Mouse (Mus musculus) limb, embryonic 15.5 days (tissue): ENCODE measurements around the gene Lrrc74a. TPM values are rescaled to one million over a fixed set of nuclear protein-coding genes. Genes with fewer than 3 reads are reported as not detected.

Source experiments
- ATAC-seq: fragments of 200-750 bp; cut with Nextera tagmentation; 2 replicates; pipeline ENCODE4 v1.8.0; 2017; ENCODE audit warnings: low read depth, moderate TSS enrichment; ENCODE audit not compliant: insufficient number of reproducible peaks, low FRiP score, low TSS enrichment
- H3K27ac ChIP-seq: fragments of 300-500 bp; sonication (generic); 2 replicates; pipeline ENCODE4 v1.5.1; 2015; ENCODE audit warnings: moderate library complexity, mild to moderate bottlenecking, inconsistent platforms
- H3K27me3 ChIP-seq: fragments of 300-500 bp; sonication (generic); 2 replicates; pipeline ENCODE4 v1.6.1; 2015; ENCODE audit warnings: inconsistent platforms
- H3K36me3 ChIP-seq: fragments of 300-500 bp; sonication (generic); 2 replicates; pipeline ENCODE4 v1.6.1; 2015; ENCODE audit warnings: inconsistent platforms
- H3K4me1 ChIP-seq: fragments of 300-500 bp; sonication (generic); 2 replicates; pipeline ENCODE4 v1.6.1; 2015; ENCODE audit warnings: inconsistent platforms
- H3K4me2 ChIP-seq: fragments of 300-500 bp; sonication (generic); 2 replicates; pipeline ENCODE4 v1.6.1; 2015; ENCODE audit warnings: mild to moderate bottlenecking, inconsistent platforms
- H3K4me3 ChIP-seq: fragments of 300-500 bp; sonication (generic); 2 replicates; pipeline ENCODE4 v1.5.1; 2015; ENCODE audit warnings: mild to moderate bottlenecking, inconsistent platforms
- H3K9ac ChIP-seq: fragments of 300-500 bp; sonication (generic); 2 replicates; pipeline ENCODE4 v1.6.1; 2015; ENCODE audit warnings: inconsistent platforms
- H3K9me3 ChIP-seq: fragments of 300-500 bp; sonication (generic); 2 replicates; pipeline ENCODE4 v1.6.1; 2016; ENCODE audit warnings: inconsistent platforms
- WGBS: fragments of 180-500 bp; shearing (Covaris S2); methylation state at CpG from one replicate; pipeline ENCODE4 v1.1.7; 2015; 5-methylcytosine and 5-hydroxymethylcytosine counted together
- polyA plus RNA-seq: library from polyadenylated mRNA; unstranded; fragments of >200 nt; fragmentation: Nextera tagmentation; extraction: Ambion mirVana; gene quantifications from 2 replicates; pipeline ENCODE4 v1.2.1, GENCODE M21; 2015

The Lrrc74a gene
- polyA plus RNA-seq, 1 experiment from 2014 or later = not detected

GRCm38 (mm10) chr12:86697996-86698395 lies 36.2 kb upstream of the Lrrc74a start:
- peaks cover 11% of the 10 kb centered on the region for H3K4me1 ChIP-seq
- 76% methylated on average over 2 of the region's 2 CpGs for whole genome bisulfite sequencing
- H3K4me3 ChIP-seq = no peak overlapping the region
- H3K27me3 ChIP-seq = no peaks in the 10 kb centered on the region
- no peak overlapping the region for H3K27ac ChIP-seq
- H3K4me2 ChIP-seq = no peak overlapping the region
- H3K9me3 ChIP-seq = no peaks in the 10 kb centered on the region
- H3K36me3 ChIP-seq = peaks cover 3% of the 10 kb centered on the region; the same call in 1 of the 2 replicates
- ATAC-seq = no peak
- no peak overlapping the region for H3K9ac ChIP-seq

GRCm38 (mm10) chr12:86698537-86698936 lies 35.6 kb upstream of the Lrrc74a start:
- Histone ChIP-seq H3K4me3 (no peak overlapping the region), H3K27ac (no peak overlapping the region)
- no peak for ATAC-seq

GRCm38 (mm10) chr12:86699965-86700926 lies 33.9 kb upstream of the Lrrc74a start:
- Histone ChIP-seq H3K4me1 (peaks cover 10% of the 10 kb centered on the region), H3K9me3 (no peaks in the 10 kb centered on the region), H3K27me3 (no peaks in the 10 kb centered on the region), H3K27ac (no peak overlapping the region), H3K9ac (no peak overlapping the region), H3K4me2 (no peak overlapping the region), H3K36me3 (peaks cover 9% of the 10 kb centered on the region; the same call in 1 of the 2 replicates), H3K4me3 (no peak overlapping the region)
- 38% methylated on average over 19 of the region's 19 CpGs for WGBS
- no peak for ATAC-seq

More at GRCm38 (mm10) chr12:86698537-86698936, 35.6 kb upstream of the Lrrc74a start:
- no peaks in the 10 kb centered on the region for H3K27me3 ChIP-seq
- no peak overlapping the region for H3K9ac ChIP-seq
- H3K4me1 ChIP-seq = peaks cover 10% of the 10 kb centered on the region
- H3K9me3 ChIP-seq = no peaks in the 10 kb centered on the region
- H3K36me3 ChIP-seq = peaks cover 6% of the 10 kb centered on the region; the same call in 1 of the 2 replicates
- H3K4me2 ChIP-seq = no peak overlapping the region

GRCm38 (mm10) chr12:86700927-86701310 lies 33.2 kb upstream of the Lrrc74a start:
- H3K27ac ChIP-seq = no peak overlapping the region

GRCm38 (mm10) chr12:86701491-86701890 lies 32.7 kb upstream of the Lrrc74a start:
- Histone ChIP-seq H3K4me2 (no peak overlapping the region), H3K4me1 (peaks cover 10% of the 10 kb centered on the region), H3K4me3 (no peak overlapping the region), H3K9ac (no peak overlapping the region), H3K36me3 (peaks cover 9% of the 10 kb centered on the region; the same call in 1 of the 2 replicates), H3K27me3 (no peaks in the 10 kb centered on the region), H3K27ac (no peak overlapping the region), H3K9me3 (no peaks in the 10 kb centered on the region)
- no peak for ATAC-seq
- 86% methylated on average over 4 of the region's 4 CpGs for WGBS

More at GRCm38 (mm10) chr12:86700927-86701310, 33.2 kb upstream of the Lrrc74a start:
- ATAC-seq = no peak
- Histone ChIP-seq H3K36me3 (peaks cover 9% of the 10 kb centered on the region; the same call in 1 of the 2 replicates), H3K4me2 (no peak overlapping the region), H3K4me1 (peaks cover 10% of the 10 kb centered on the region), H3K4me3 (no peak overlapping the region), H3K9ac (no peak overlapping the region), H3K9me3 (no peaks in the 10 kb centered on the region), H3K27me3 (no peaks in the 10 kb centered on the region)
- WGBS = 69% methylated on average over 4 of the region's 4 CpGs

- Histone ChIP-seq H3K27me3 (no peaks in the 10 kb centered on the region), H3K27ac (no peak overlapping the region), H3K9me3 (no peaks in the 10 kb centered on the region), H3K4me1 (peaks cover 10% of the 10 kb centered on the region), H3K9ac (no peak overlapping the region), H3K36me3 (peaks cover 9% of the 10 kb centered on the region; the same call in 1 of the 2 replicates), H3K4me2 (no peak overlapping the region), H3K4me3 (no peak overlapping the region)
- ATAC-seq = no peak
- 75% methylated on average over 3 of the region's 3 CpGs for WGBS
Measured at GRCm38 (mm10) chr12:86702690-86703089, 31.5 kb upstream of the Lrrc74a start.

- H3K4me1 ChIP-seq = peaks cover 3% of the 10 kb centered on the region; the same call in 1 of the 2 replicates
- H3K9me3 ChIP-seq = no peaks in the 10 kb centered on the region
- H3K27ac ChIP-seq = no peak overlapping the region
- 74% methylated on average over 5 of the region's 5 CpGs for WGBS
- H3K4me2 ChIP-seq = no peak overlapping the region
- no peak overlapping the region for H3K4me3 ChIP-seq
- H3K36me3 ChIP-seq = peaks cover 9% of the 10 kb centered on the region; the same call in 1 of the 2 replicates
- no peak overlapping the region for H3K9ac ChIP-seq
- H3K27me3 ChIP-seq = no peaks in the 10 kb centered on the region
- ATAC-seq = no peak
Measured at GRCm38 (mm10) chr12:86705843-86706242, 28.3 kb upstream of the Lrrc74a start.

- H3K27me3 ChIP-seq = no peaks in the 10 kb centered on the region
- H3K36me3 ChIP-seq = peaks cover 19% of the 10 kb centered on the region; the same call in 1 of the 2 replicates
- no peak overlapping the region for H3K27ac ChIP-seq
- H3K9ac ChIP-seq = no peak overlapping the region
- H3K4me2 ChIP-seq = no peak overlapping the region
- WGBS = 70% methylated on average over 5 of the region's 5 CpGs
- no peaks in the 10 kb centered on the region for H3K9me3 ChIP-seq
- no peak for ATAC-seq
- H3K4me3 ChIP-seq = no peak overlapping the region
- no peaks in the 10 kb centered on the region for H3K4me1 ChIP-seq
Measured at GRCm38 (mm10) chr12:86714026-86714425, 20.1 kb upstream of the Lrrc74a start.

GRCm38 (mm10) chr12:86715401-86715800 lies 18.8 kb upstream of the Lrrc74a start:
- Histone ChIP-seq H3K9ac (no peak overlapping the region), H3K4me3 (no peak overlapping the region), H3K36me3 (peaks cover 19% of the 10 kb centered on the region; the same call in 1 of the 2 replicates), H3K27ac (no peak overlapping the region), H3K27me3 (no peaks in the 10 kb centered on the region), H3K9me3 (no peaks in the 10 kb centered on the region), H3K4me2 (no peak overlapping the region), H3K4me1 (no peaks in the 10 kb centered on the region)
- WGBS = 48% methylated on average over 5 of the region's 5 CpGs
- no peak for ATAC-seq

- Histone ChIP-seq H3K9ac (no peak overlapping the region), H3K27me3 (no peaks in the 10 kb centered on the region), H3K9me3 (no peaks in the 10 kb centered on the region), H3K36me3 (peaks cover 15% of the 10 kb centered on the region; the same call in 1 of the 2 replicates), H3K4me1 (peaks cover 5% of the 10 kb centered on the region; the same call in 1 of the 2 replicates), H3K4me2 (no peak overlapping the region), H3K27ac (no peak overlapping the region), H3K4me3 (no peak overlapping the region)
- WGBS = 89% methylated on average over 11 of the region's 11 CpGs
- ATAC-seq = no peak
Measured at GRCm38 (mm10) chr12:86716962-86717361, 17.2 kb upstream of the Lrrc74a start.

GRCm38 (mm10) chr12:86719961-86720639 lies 14.1 kb upstream of the Lrrc74a start:
- Histone ChIP-seq H3K4me2 (no peak overlapping the region), H3K36me3 (peaks cover 11% of the 10 kb centered on the region; the same call in 1 of the 2 replicates), H3K4me3 (no peak overlapping the region), H3K27ac (no peak overlapping the region), H3K9ac (no peak overlapping the region), H3K27me3 (no peaks in the 10 kb centered on the region), H3K4me1 (peaks cover 5% of the 10 kb centered on the region; the same call in 1 of the 2 replicates), H3K9me3 (no peaks in the 10 kb centered on the region)
- WGBS = 67% methylated on average over 18 of the region's 18 CpGs
- no peak for ATAC-seq
